Mouse (Mus musculus) layer of hippocampus, postnatal 36 days (tissue): ENCODE data around the gene Meis1. TPM values are rescaled to one million over a fixed set of nuclear protein-coding genes. Genes with fewer than 3 reads are reported as not detected.

Experiments
- DNase-seq, 2 experiments: peaks; one replicate each; pipeline ENCODE4 v3.0.0; 2022
- total RNA-seq, 2 experiments: library from RNA; stranded (reverse); gene quantifications; 2 replicates each; pipeline ENCODE4 v1.2.3; 2021

The Meis1 gene
- total RNA-seq, 2 experiments from 2014 or later: 1.8 to 2.3 TPM

GRCm38 (mm10) chr11:18875911-18876885 lies 142.6 kb downstream of the Meis1 start:
- DNase-seq: peak in 1 of 2 experiments; percentile 8

- DNase-seq: no peak
These were observed 143.5 kb downstream of the Meis1 start for GRCm38 (mm10) chr11:18875001-18875902.

- no peak for DNase-seq
These were observed 144.3 kb downstream of the Meis1 start for GRCm38 (mm10) chr11:18874278-18875000.

GRCm38 (mm10) chr11:18873451-18874277 lies 145.1 kb downstream of the Meis1 start:
- no peak for DNase-seq

GRCm38 (mm10) chr11:18872793-18873192 lies 146.0 kb downstream of the Meis1 start:
- no peak for DNase-seq

GRCm38 (mm10) chr11:18872118-18872751 lies 146.6 kb downstream of the Meis1 start:
- DNase-seq: no peak

- DNase-seq: peak in 1 of 2 experiments; percentile 3
These were observed 147.4 kb downstream of the Meis1 start for GRCm38 (mm10) chr11:18871170-18872081.

GRCm38 (mm10) chr11:18870121-18870931 lies 148.5 kb downstream of the Meis1 start:
- DNase-seq: no peak

- no peak for DNase-seq
These were observed 149.3 kb downstream of the Meis1 start for GRCm38 (mm10) chr11:18869429-18869969.

GRCm38 (mm10) chr11:18867665-18868064 lies 151.1 kb downstream of the Meis1 start:
- no peak for DNase-seq

- DNase-seq: no peak
These were observed 152.5 kb downstream of the Meis1 start for GRCm38 (mm10) chr11:18866198-18866836.

- DNase-seq: no peak
These were observed 168.0 kb downstream of the Meis1 start for GRCm38 (mm10) chr11:18850772-18851171.

GRCm38 (mm10) chr11:18847650-18848049 lies 171.1 kb downstream of the Meis1 start:
- no peak for DNase-seq

GRCm38 (mm10) chr11:18846472-18846871 lies 172.3 kb downstream of the Meis1 start:
- no peak for DNase-seq

GRCm38 (mm10) chr11:18845900-18846299 lies 172.9 kb downstream of the Meis1 start:
- DNase-seq: no peak

- no peak for DNase-seq
These were observed 173.3 kb downstream of the Meis1 start for GRCm38 (mm10) chr11:18845466-18845865.

GRCm38 (mm10) chr11:18830087-18830486 lies 188.7 kb downstream of the Meis1 start:
- no peak for DNase-seq
